8 mouse cellular contexts compared by ENCODE assay signal in genomic region chr4:43431690-43432089, GRCm38 (mm10). TPM values are rescaled to one million over a fixed set of nuclear protein-coding genes. Genes with fewer than 3 reads are reported as not detected.
DNase-seq lines count a peak whose midpoint lies in the region; ATAC-seq lines count a peak whose summit lies in the region.

No protein-coding gene starts in this region.

- H3K9me3 ChIP-seq in limb, embryonic 10.5 days (replicated peaks), result no peaks in the 10 kb centered on the region
- no peaks in the 10 kb centered on the region for H3K9me3 ChIP-seq in midbrain, embryonic 15.5 days

- H3K4me3 ChIP-seq in limb, embryonic 10.5 days, result no peak overlapping the region
- no peak overlapping the region for H3K4me3 ChIP-seq in midbrain, embryonic 15.5 days

- 11% methylated on average over 4 of the region's 4 CpGs for WGBS in limb, embryonic 10.5 days
- WGBS in midbrain, embryonic 15.5 days, result 1% methylated on average over 4 of the region's 4 CpGs

- 0 out of 2 replicates have a peak overlapping the region, but pooled peaks have one; percentile 19 for H3K4me2 ChIP-seq in midbrain, embryonic 15.5 days

- H3K27ac ChIP-seq in limb, embryonic 10.5 days, result peak overlapping the region; percentile 61; the same call in 1 of the 2 replicates
- H3K27ac ChIP-seq in midbrain, embryonic 15.5 days, result peak overlapping the region; percentile 80

- ATAC-seq in common myeloid progenitor, adult 5-6 weeks (replicated peaks; ENCODE audit: low read depth, poor library complexity, severe bottlenecking), result peak; percentile 78
- ATAC-seq in midbrain, embryonic 15.5 days (replicated peaks), result peak; percentile 63

- H3K9ac ChIP-seq in midbrain, embryonic 15.5 days, result no peak overlapping the region

- H3K36me3 ChIP-seq in limb, embryonic 10.5 days, result no peaks in the 10 kb centered on the region
- no peaks in the 10 kb centered on the region for H3K36me3 ChIP-seq in midbrain, embryonic 15.5 days (replicated peaks)

- H3K4me1 ChIP-seq in limb, embryonic 10.5 days, result peaks cover 14% of the 10 kb centered on the region
- H3K4me1 ChIP-seq in midbrain, embryonic 15.5 days, result peaks cover 14% of the 10 kb centered on the region

- DNase-seq in urinary bladder, postnatal 14 days (ENCODE audit: low spot score), result peak; percentile 89
- DNase-seq in urinary bladder, postnatal 10 days (ENCODE audit: low spot score), result no peak
- peak; percentile 69 to 85 for DNase-seq in gastrocnemius, postnatal 4 days (ENCODE audit: low spot score in 2 of 2)
- peak; percentile 83 for DNase-seq in kidney, adult 18-20 months
- peak; percentile 88 for DNase-seq in limb, embryonic 10.5 days (ENCODE audit: low spot score)
- DNase-seq in spleen, postnatal 14 days (ENCODE audit: low spot score in 2 of 2), result peak; percentile 48 to 72

- H3K27me3 ChIP-seq in limb, embryonic 10.5 days (ENCODE audit: low read depth, poor library complexity, severe bottlenecking), result peaks cover 45% of the 10 kb centered on the region
- H3K27me3 ChIP-seq in midbrain, embryonic 15.5 days (replicated peaks), result no peaks in the 10 kb centered on the region

RNA-seq across cellular contexts. Expression of gene Fam166b, which starts 2.8 kb away (rescaled TPM):
- not detected in 2 replicates for total RNA-seq in common myeloid progenitor, adult 5-6 weeks (2017)
- total RNA-seq in gastrocnemius, postnatal 4 days (2021), result under 1 TPM in 1 of 2 experiments, not detected in 1; 0.47 TPM
- 0.18 TPM in 1 of 2 replicates, not detected in the other for polyA plus RNA-seq in limb, embryonic 10.5 days (2016; fragmentation: Nextera tagmentation; extraction: Ambion mirVana)
- 0.52 and 1.7 TPM in 2 replicates for polyA plus RNA-seq in midbrain, embryonic 15.5 days (2015; fragmentation: Nextera tagmentation; extraction: Ambion mirVana)

RNA-seq across cellular contexts. Expression of gene Tesk1, which starts 10.0 kb away (rescaled TPM):
- 4.8 and 8.2 TPM in 2 replicates for total RNA-seq in common myeloid progenitor, adult 5-6 weeks (2017)
- total RNA-seq in gastrocnemius, postnatal 4 days (2021), result 10 to 100 TPM; 39.3 to 40.9 TPM
- polyA plus RNA-seq in limb, embryonic 10.5 days (2016; fragmentation: Nextera tagmentation; extraction: Ambion mirVana), result 7.5 and 9.7 TPM in 2 replicates
- polyA plus RNA-seq in midbrain, embryonic 15.5 days (2015; fragmentation: Nextera tagmentation; extraction: Ambion mirVana), result 16.7 and 17.1 TPM in 2 replicates

RNA-seq across cellular contexts. Expression of gene Cd72, which starts 22.7 kb away (rescaled TPM):
- 20.8 and 33.3 TPM in 2 replicates for total RNA-seq in common myeloid progenitor, adult 5-6 weeks (2017)
- under 1 TPM; 0.32 to 0.75 TPM for total RNA-seq in gastrocnemius, postnatal 4 days (2021)
- polyA plus RNA-seq in limb, embryonic 10.5 days (2016; fragmentation: Nextera tagmentation; extraction: Ambion mirVana), result 2.0 and 2.3 TPM in 2 replicates
- polyA plus RNA-seq in midbrain, embryonic 15.5 days (2015; fragmentation: Nextera tagmentation; extraction: Ambion mirVana), result 6.0 and 6.6 TPM in 2 replicates

RNA-seq across cellular contexts. Expression of gene Rusc2, which starts 49.9 kb away (rescaled TPM):
- total RNA-seq in common myeloid progenitor, adult 5-6 weeks (2017), result 0.97 and 1.3 TPM in 2 replicates
- 10 to 100 TPM; 58.6 to 63.4 TPM for total RNA-seq in gastrocnemius, postnatal 4 days (2021)
- polyA plus RNA-seq in limb, embryonic 10.5 days (2016; fragmentation: Nextera tagmentation; extraction: Ambion mirVana), result 3.4 and 5.8 TPM in 2 replicates
- polyA plus RNA-seq in midbrain, embryonic 15.5 days (2015; fragmentation: Nextera tagmentation; extraction: Ambion mirVana), result 104 and 107 TPM in 2 replicates

RNA-seq across cellular contexts. Expression of gene Sit1, which starts 51.8 kb away (rescaled TPM):
- total RNA-seq in common myeloid progenitor, adult 5-6 weeks (2017), result not detected in 2 replicates
- not detected for total RNA-seq in gastrocnemius, postnatal 4 days (2021)
- not detected in 2 replicates for polyA plus RNA-seq in limb, embryonic 10.5 days (2016; fragmentation: Nextera tagmentation; extraction: Ambion mirVana)
- polyA plus RNA-seq in midbrain, embryonic 15.5 days (2015; fragmentation: Nextera tagmentation; extraction: Ambion mirVana), result not detected in 2 replicates

Comparison
In these comparisons a context has a peak if more than half of its experiments do, and no peak if none do; other contexts are left out.
1. RNA of gene Cd72, which starts 22.7 kb away (total RNA-seq): 20.8 to 33.3 TPM in common myeloid progenitor, adult 5-6 weeks; 0.32 to 0.75 TPM in gastrocnemius, postnatal 4 days; every median in the first group is over 10 times any median in the second.